Mouse (Mus musculus) erythroblast, embryonic 14.5 days (primary cell): ENCODE measurements around the gene Tmem131.

Experiments used
- GATA1 ChIP-seq: IDR thresholded peaks from 2 replicates; pipeline ENCODE4 v1.6.1; 2012; ENCODE audit warnings: low read length, inconsistent platforms, mixed read lengths
- TAL1 ChIP-seq: IDR thresholded peaks from 3 replicates; pipeline ENCODE4 v1.6.1; 2012; ENCODE audit warnings: low read length, inconsistent platforms, mixed read lengths

- TF ChIP-seq TAL1 (no peak), GATA1 (no peak)
Observed at GRCm38 (mm10) chr1:36927569-36927968, 15.9 kb downstream of the Tmem131 start.
